Mouse (Mus musculus): Measurements from ENCODE around the gene Arhgef1. TPM values are rescaled to one million over a fixed set of nuclear protein-coding genes. Genes with fewer than 3 reads are reported as not detected.
"Not testable (repeated sequence)": the region's sequence is repeated elsewhere in the genome, so short reads cannot be mapped to it uniquely, and the experiment has no call there.

Arhgef1 gene
- total RNA-seq, 2 experiments from 2014 or later: 75.1 to 86.6 TPM

DNA sequence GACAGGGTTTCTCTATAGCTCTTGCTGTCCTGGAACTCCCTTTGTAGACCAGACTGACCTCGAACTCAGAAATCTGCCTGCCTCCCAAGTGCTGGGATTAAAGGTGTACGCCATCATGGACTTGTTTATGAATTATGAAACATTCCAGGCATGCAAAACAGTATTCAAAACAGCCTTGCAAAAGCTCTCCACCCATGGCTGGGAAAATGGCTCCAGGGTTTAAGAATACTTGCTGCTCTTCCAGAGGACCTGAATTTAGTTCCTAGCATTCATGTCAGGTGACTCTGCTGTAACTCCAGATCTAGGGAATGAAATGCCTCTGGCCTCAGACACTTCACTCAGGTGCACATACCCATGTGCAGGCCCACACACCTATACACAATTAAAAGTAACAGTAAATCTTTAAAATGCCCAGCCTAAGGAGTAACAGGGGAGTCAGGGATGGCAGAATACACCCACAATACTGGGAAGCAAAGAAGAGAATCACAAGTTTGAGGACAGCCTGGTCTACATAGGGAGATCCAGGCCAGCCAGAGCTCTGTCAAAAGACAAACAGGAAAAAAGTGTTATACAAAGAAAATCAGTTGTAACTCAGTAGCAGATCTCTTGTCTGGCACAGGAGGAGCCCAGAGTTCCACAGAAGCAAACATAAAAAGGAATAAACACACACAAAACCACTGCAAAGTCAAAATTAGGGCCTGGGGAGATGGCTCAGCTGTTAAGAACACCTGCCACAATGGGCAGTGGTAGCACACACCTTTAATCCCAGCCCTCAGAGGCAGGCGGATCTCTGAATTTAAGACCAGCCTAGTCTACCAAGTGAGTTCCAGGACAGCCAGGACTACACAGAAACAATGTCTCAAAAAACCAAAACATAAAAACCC is 11.2 kb upstream of the Arhgef1 start:
- no peak overlapping the region for H3K4me3 ChIP-seq
- no peak for TF ChIP-seq CTCF (IDR thresholded peaks at IDR 0.05)

DNA sequence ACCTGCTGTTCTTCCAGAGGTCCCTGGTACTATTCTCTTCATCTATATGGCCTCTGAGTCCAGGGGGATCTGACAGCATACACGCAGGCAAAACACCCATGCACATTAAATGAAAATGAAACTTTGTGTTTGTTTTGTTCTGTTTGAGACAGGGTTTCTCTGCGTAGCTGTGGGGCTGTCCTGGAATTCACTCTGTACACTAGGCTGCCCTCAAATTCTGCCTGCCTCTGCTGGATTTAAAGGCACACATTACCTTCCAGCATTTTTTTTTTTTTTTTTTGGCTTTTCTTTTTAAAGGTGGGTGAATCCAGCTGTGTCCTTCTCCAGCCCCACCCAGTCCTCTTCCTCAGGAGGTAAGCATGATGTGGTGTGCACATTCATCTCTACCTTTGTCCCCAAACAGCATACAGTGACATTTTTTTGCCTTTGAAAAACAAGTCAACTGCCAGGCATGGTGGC is 10.6 kb upstream of the Arhgef1 start:
- H3K27ac ChIP-seq: no peak overlapping the region
- TF ChIP-seq CTCF (IDR thresholded peaks at IDR 0.05): no peak
- no peak for DNase-seq (ENCODE audit: extremely low spot score in 1 of 2, low spot score in 2 of 2)
- intact Hi-C loops (cut with DNase I): loop anchor here (5.0 kb wide), 1 partner anchor 200 kb away; no protein-coding TSS in a partner anchor
- H3K4me3 ChIP-seq: no peak overlapping the region

More for the DNA sequence above, 11.2 kb upstream of the Arhgef1 start:
- H3K27ac ChIP-seq: no peak overlapping the region
- DNase-seq (ENCODE audit: extremely low spot score in 1 of 2, low spot score in 2 of 2): no peak
- intact Hi-C loops (cut with DNase I): loop anchor here (2.0 to 5.0 kb wide), 2 partner anchors 13 to 201 kb away; no protein-coding TSS in a partner anchor

DNA sequence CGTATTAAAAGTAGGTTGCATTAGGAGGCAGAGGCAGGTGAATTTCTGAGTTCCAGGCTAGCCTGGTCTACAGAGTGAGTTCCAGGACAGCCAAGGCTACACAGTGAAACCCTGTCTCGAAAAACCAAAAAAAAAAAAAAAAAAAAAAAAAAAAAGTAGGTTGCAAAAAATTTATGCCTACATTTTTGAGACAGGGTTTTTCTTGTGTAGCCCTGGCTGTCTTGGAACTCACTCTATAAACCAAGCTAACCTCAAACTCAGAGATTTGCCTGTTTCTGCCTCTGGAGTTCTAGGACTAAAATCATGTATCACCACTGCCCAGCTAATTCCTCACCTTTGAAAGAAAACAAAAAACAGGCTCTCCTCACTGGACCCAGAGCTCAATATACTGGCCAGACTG is 7.0 kb upstream of the Arhgef1 start:
- H3K27ac ChIP-seq; H3K4me3 ChIP-seq; DNase-seq (ENCODE audit: extremely low spot score in 1 of 2, low spot score in 2 of 2); intact Hi-C loops (cut with DNase I): not testable (repeated sequence)

- no peak for DNase-seq (ENCODE audit: extremely low spot score in 1 of 2, low spot score in 2 of 2)
- H3K4me3 ChIP-seq: no peak overlapping the region
- intact Hi-C loops (cut with DNase I): no loop called here
- no peak overlapping the region for H3K27ac ChIP-seq
- no peak for TF ChIP-seq CTCF (IDR thresholded peaks at IDR 0.05)
These were observed 6.4 kb upstream of the Arhgef1 start for GRCm38 (mm10) chr7:24896269-24896668.

GRCm38 (mm10) chr7:24897224-24897623 is 5.5 kb upstream of the Arhgef1 start, which contains the start of gene Cd79a:
TSS of gene Cd79a (plus strand) at chr7:24897381.
- Histone ChIP-seq H3K4me3 (no peak within 1 kb of the TSS), H3K27ac (no peak within 1 kb of the TSS)
- DNase-seq (ENCODE audit: extremely low spot score in 1 of 2, low spot score in 2 of 2): no peak
- no peak for TF ChIP-seq CTCF (IDR thresholded peaks at IDR 0.05)
- intact Hi-C loops (cut with DNase I): no loop called here

DNA sequence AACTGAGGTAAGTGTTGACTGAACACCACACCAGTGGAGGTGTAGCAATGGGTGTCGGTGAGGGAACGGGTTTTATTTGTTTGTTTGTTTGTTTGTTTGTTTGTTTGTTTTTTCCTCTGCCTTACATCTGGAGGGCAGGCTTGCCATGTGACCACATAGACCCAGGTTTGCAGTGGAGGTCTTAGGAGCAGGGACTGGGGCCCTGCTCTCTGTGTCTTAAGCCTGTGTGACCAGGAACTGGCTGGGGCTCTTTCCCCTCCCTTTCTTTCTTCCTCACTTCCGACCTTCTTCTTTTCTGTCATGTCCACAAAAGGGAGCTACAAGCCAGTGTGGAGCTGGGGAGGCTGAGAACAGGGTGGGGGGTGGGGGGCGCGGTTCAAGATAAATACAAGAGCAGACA is 4.8 kb upstream of the Arhgef1 start:
- intact Hi-C loops (cut with DNase I): no loop called here
- Histone ChIP-seq H3K27ac (no peak overlapping the region), H3K4me3 (no peak overlapping the region)
- no peak for DNase-seq (ENCODE audit: extremely low spot score in 1 of 2, low spot score in 2 of 2)
- no peak for TF ChIP-seq CTCF (IDR thresholded peaks at IDR 0.05)

DNA sequence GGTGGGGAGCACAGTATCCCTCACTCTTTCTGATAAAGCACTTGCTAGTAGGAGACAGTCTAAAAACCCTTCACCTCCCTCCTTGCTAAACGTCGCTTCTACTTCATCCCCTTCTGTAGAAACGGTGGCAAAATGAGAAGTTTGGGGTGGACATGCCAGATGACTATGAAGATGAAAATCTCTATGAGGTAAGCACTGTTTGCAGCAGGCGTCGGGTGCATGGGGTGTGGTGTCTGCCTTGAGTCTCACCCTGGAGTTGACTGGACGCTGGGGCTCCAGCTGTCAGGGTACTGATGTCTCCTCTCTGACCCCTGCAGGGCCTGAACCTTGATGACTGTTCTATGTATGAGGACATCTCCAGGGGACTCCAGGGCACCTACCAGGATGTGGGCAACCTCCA is 1.6 kb upstream of the Arhgef1 start:
- TF ChIP-seq CTCF (IDR thresholded peaks at IDR 0.05): no peak
- no peak overlapping the region for H3K27ac ChIP-seq
- no peak for DNase-seq (ENCODE audit: extremely low spot score in 1 of 2, low spot score in 2 of 2)
- H3K4me3 ChIP-seq: no peak overlapping the region
- intact Hi-C loops (cut with DNase I): no loop called here

DNA sequence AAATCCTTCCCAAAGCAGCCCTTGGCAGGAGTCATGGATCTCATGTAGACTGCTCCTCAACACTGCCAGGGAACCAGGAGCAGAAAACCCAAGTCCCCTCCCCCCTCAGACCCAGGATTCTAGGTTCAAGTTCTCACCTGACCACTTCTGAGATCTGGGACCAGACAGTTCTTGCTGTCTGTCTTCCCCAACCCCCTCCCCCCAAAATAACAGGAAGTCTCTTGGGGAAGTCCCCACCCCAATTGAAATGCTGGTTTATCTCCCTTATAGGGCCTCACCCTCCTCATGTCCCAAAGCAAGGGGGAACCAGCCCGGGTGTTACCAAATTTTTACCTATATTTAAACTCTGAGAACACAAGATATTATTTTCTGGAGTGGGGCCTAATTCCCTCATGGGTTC is 870 bp upstream of the Arhgef1 start:
- Histone ChIP-seq H3K4me3 (no peak overlapping the region), H3K27ac (no peak overlapping the region)
- TF ChIP-seq CTCF (IDR thresholded peaks at IDR 0.05): no peak
- DNase-seq (ENCODE audit: extremely low spot score in 1 of 2, low spot score in 2 of 2): no peak
- intact Hi-C loops (cut with DNase I): no loop called here

GRCm38 (mm10) chr7:24902264-24902629 is 465 bp upstream of the Arhgef1 start:
- Histone ChIP-seq H3K27ac (peak overlapping the region; percentile 86), H3K4me3 (peak overlapping the region; percentile 76; the same call in 1 of the 2 replicates)
- intact Hi-C loops (cut with DNase I): no loop called here
- no peak for TF ChIP-seq CTCF (IDR thresholded peaks at IDR 0.05)
- no peak for DNase-seq (ENCODE audit: extremely low spot score in 1 of 2, low spot score in 2 of 2)

DNA sequence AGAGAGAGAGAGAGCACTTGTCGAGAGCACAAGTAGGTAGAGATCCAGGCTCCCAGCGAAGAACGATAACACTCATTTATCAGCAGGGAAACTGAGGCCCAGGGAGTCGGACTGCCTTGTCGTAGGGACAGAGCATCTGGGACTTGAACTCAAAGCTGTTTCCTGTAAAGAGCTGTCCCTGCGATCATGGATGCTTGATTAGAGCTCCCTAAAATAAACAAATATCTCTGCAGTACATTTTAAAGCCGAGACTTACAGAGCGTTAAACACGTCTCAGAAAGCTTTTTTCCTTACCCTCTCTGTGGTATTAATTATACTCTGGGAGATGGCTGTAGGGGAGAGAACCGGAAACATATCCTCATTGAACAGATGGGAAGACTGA is 723 bp downstream of the Arhgef1 start:
- no peak for TF ChIP-seq CTCF (IDR thresholded peaks at IDR 0.05)
- peak overlapping the region; percentile 76 for H3K4me3 ChIP-seq
- H3K27ac ChIP-seq: peak overlapping the region; percentile 86
- intact Hi-C loops (cut with DNase I): no loop called here
- no peak for DNase-seq (ENCODE audit: extremely low spot score in 1 of 2, low spot score in 2 of 2)

DNA sequence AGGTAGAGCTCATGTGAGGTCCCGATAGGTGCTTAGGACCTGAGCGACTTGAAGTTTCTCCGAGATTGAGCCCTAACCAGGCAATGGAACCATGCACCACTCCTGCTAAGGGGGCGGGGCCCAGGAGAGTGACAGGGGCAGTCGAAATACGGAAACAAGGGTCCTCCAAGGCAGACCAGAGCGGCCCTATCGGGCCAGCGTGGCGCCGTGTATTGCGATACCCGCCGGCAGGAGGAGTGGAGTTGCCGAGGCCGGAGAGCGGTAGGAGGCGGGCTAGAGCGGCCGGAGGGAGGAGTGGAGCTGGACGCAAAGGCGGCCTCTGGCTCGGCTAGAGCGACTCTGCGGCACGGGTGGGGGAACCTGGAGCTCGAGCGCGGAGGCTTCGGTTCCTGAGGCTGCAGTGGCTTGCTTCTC is 1.4 kb downstream of the Arhgef1 start:
- intact Hi-C loops (cut with DNase I): loop anchor here (1.0 to 2.0 kb wide), 2 partner anchors 13 to 20 kb away; partner anchors contain the start of gene Rps19
- peak; percentile 58 for TF ChIP-seq CTCF (IDR thresholded peaks at IDR 0.05)
- DNase-seq (ENCODE audit: extremely low spot score in 1 of 2, low spot score in 2 of 2): peak; percentile 96 to 97
- peak overlapping the region; percentile 83 for H3K27ac ChIP-seq
- peak overlapping the region; percentile 76 for H3K4me3 ChIP-seq

- DNase-seq (ENCODE audit: extremely low spot score in 1 of 2, low spot score in 2 of 2): peak in 1 of 2 experiments; percentile 60
- peak; percentile 62 for TF ChIP-seq CTCF (IDR thresholded peaks at IDR 0.05)
- H3K4me3 ChIP-seq: peak overlapping the region; percentile 76
- H3K27ac ChIP-seq: no peak overlapping the region
- intact Hi-C loops (cut with DNase I): loop anchor here (1.0 to 2.0 kb wide), 2 partner anchors 14 to 21 kb away; partner anchors contain the start of gene Rps19
These were observed 2.2 kb downstream of the Arhgef1 start for GRCm38 (mm10) chr7:24904936-24905335.
